Mouse (Mus musculus): ENCODE results near the gene Tnfrsf8.
"Not testable (repeated sequence)": the region's sequence is repeated elsewhere in the genome, so short reads cannot be mapped to it uniquely, and the experiment has no call there.

The Tnfrsf8 gene

DNA sequence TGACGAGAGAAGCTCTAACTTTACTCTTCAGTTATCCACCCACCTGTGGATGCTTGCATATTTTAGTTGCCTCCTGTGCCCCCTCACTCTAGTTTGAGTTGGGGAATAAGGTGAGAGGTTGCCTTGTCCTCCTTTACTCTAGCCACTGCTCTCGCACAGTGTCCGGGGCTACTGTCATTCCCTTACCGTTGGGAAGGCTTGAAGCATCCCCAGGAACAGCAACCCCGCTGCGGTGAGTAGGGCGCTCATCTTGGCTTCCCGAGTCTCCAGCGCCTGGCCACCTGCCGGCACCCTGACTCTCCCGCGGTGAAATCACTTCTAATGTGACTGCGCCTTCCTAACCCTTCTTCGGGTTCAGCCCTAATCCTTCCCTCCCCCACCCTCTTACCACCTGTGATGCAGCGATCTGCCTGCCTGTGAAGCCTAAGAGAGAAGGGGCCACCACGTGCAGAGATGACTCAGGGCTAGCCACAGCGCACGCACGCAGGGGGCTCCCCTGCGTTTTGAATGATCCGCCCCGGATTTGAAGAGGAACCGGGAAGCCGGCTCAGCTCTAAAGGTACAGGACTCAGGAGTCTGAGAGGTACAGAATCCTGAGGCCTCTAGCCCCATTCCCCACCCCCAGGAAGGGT is at the start of gene Tnfrsf8:
TSS of gene Tnfrsf8 (minus strand) at position 329 of the 632 bp plus-strand sequence.
- no peak for DNase-seq (ENCODE audit: low spot score in 2 of 2)

DNA sequence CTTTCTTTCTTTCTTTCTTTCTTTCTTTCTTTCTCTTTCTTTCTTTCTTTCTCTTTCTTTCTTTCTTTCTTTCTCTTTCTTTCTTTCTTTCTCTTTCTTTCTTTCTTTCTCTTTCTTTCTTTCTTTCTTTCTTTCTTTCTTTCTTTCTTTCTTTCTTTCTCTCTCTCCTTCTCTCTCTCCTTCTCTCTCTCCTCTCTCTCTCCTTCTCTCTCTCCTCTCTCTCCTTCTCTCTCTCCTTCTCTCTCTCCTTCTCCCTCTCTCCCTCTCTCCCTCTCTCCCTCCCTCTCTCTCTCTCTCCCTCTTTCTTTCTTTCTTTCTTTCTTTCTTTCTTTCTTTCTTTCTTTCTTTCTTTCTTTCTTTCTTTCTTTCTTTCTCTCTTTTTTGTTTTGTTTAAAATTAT is 46.7 kb upstream of the Tnfrsf8 start:
- not testable (repeated sequence) for DNase-seq (ENCODE audit: low spot score in 2 of 2)

DNA sequence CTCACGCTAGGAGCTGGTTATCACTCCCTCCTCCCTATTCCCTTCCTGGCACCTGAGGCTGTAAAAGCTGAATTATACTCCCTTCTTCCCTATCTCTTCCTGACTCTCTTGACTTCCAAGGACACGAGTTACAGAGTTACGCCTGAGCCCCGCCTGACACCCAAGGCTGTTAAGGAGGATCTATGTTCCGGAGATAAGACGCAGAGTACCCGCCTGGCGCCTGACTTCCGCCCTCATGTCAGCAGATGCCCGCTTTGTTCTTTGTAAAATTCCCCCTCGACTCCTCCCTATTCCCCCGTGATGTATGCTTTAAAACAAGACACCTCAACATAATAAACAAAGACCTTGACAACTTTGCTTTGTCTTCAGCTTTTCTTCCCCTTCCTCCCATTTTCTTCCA is 46.1 kb upstream of the Tnfrsf8 start:
- no peak for DNase-seq (ENCODE audit: low spot score in 2 of 2)

- no peak for DNase-seq (ENCODE audit: low spot score in 2 of 2)
Measured at GRCm38 (mm10) chr4:145360567-145360966, 45.6 kb upstream of the Tnfrsf8 start.

GRCm38 (mm10) chr4:145356234-145356633 is 41.3 kb upstream of the Tnfrsf8 start:
- no peak for DNase-seq (ENCODE audit: low spot score in 2 of 2)

- no peak for DNase-seq (ENCODE audit: low spot score in 2 of 2)
Measured at GRCm38 (mm10) chr4:145353855-145354254, 38.9 kb upstream of the Tnfrsf8 start.

DNA sequence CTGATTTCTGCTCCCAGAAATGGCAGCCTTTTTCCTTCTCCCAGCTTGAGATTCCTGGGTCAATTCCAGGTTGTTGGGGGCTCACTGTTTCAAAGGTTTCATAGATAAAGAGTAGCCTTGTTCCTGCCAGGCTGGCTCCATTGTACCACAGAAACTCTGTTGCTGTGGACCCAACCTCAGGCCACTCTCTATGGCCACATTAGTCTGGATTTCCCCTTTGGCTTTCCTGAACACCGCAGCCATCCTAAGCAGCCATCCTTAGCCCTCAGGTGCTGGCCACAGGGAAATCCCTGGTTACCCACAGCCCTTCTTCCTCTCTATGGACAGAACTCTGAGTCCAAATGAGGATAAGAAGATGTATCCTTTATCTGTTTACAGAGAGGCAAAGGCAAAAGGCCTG is 30.0 kb upstream of the Tnfrsf8 start:
- DNase-seq (ENCODE audit: low spot score in 2 of 2) = no peak

- DNase-seq (ENCODE audit: low spot score in 2 of 2) = no peak
Measured at GRCm38 (mm10) chr4:145341879-145342809, 27.2 kb upstream of the Tnfrsf8 start.

DNA sequence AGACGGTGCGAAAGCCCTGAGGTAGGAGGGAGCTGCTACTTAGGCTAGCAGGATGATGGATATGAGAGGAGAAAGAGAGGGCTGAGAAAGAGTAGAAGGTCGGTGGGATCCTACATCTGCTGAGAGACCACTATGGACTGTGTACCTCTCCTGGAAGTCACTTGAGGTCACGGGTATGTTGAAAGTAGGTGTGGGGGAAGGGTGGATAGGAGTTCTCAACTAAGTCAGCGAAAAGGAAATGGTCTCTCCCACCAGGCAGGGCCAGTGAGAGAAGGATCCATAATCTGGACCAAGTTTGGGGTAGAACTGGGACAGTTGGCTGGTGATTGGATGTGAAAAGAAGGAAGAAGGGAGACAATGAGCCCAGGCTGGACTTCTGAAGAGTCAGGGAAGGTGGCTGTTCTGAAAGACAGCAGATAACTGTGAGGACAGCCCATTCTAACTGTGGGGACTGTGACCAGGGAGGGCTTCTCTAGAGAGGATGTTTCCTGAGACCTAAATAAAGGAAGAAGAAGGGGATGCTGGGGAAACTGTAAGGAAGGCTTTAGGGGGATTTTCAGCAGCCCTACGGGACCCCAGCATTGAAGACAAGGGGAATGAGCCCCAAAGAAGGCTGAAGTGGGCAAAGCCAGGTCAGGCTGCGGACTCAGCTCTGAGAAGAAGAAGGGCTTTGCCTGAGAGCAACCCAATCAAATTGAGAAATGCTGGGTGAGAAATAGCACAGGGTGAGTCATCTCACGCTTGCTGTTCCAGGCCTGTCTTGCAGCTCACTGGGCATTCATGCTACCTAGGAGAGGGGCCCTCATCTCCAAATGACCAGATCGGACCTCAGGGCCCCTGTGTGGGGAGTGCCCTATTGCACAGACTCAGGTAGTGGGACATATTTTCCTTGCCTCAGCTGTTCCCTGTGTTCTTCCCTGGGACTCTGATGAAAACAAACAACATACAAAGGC is 23.2 kb upstream of the Tnfrsf8 start:
- no peak for DNase-seq (ENCODE audit: low spot score in 2 of 2)

GRCm38 (mm10) chr4:145336587-145336986 is 21.6 kb upstream of the Tnfrsf8 start:
- no peak for DNase-seq (ENCODE audit: low spot score in 2 of 2)

DNA sequence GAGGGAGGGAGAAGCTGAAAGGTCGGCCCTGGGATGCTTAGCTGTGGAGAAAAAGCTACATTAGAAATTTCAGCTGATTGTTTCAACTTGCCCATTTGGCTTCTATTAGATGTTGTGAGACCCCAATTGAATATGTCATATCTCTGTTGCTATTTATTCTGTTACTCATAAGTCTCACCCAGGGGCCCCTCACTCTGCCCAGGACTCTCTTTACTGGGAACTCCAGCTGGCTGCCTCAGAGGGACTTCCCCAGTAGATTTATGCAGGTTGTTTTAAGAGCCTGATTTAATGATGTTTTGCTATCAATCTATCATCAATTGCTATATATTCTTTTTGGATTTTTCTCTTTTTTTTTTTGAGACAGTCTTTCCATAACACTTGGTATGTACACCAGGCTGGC is 21.1 kb upstream of the Tnfrsf8 start:
- no peak for DNase-seq (ENCODE audit: low spot score in 2 of 2)

GRCm38 (mm10) chr4:145323631-145324030 is 8.7 kb upstream of the Tnfrsf8 start:
- DNase-seq (ENCODE audit: low spot score in 2 of 2) = no peak

DNA sequence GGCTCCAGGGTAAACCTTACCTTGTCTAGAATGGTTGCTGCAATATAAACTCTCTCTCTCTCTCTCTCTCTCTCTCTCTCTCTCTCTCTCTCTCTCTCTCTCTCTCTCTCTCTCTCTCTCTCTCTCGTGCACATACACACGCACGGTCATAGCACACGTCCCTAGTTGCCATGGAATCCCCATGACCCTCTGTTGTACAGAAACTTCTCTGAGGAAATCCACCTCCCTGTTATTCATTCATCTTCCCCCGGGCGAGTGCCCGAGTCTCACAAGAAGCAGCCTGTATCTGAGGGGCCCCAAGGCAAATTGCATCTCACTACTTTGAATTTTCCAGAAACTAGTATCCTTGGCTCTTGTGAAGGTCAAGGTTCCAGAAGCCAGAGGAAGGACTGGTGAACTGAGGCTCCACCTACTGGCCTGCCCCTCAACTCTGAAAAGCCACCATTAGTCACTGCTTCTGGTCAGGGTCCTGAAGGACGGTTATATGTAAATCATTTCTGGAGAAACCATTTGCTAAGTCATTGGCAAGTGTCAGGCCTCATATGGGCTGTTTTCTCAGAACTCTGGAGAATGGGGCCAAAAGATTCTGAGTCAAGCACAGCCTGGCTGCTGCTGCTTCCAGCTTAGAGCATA is 8.1 kb upstream of the Tnfrsf8 start:
- DNase-seq (ENCODE audit: low spot score in 2 of 2) = no peak

- no peak for DNase-seq (ENCODE audit: low spot score in 2 of 2)
Measured at GRCm38 (mm10) chr4:145322211-145322610, 7.2 kb upstream of the Tnfrsf8 start.

GRCm38 (mm10) chr4:145320624-145321023 is 5.7 kb upstream of the Tnfrsf8 start:
- DNase-seq (ENCODE audit: low spot score in 2 of 2) = no peak

DNA sequence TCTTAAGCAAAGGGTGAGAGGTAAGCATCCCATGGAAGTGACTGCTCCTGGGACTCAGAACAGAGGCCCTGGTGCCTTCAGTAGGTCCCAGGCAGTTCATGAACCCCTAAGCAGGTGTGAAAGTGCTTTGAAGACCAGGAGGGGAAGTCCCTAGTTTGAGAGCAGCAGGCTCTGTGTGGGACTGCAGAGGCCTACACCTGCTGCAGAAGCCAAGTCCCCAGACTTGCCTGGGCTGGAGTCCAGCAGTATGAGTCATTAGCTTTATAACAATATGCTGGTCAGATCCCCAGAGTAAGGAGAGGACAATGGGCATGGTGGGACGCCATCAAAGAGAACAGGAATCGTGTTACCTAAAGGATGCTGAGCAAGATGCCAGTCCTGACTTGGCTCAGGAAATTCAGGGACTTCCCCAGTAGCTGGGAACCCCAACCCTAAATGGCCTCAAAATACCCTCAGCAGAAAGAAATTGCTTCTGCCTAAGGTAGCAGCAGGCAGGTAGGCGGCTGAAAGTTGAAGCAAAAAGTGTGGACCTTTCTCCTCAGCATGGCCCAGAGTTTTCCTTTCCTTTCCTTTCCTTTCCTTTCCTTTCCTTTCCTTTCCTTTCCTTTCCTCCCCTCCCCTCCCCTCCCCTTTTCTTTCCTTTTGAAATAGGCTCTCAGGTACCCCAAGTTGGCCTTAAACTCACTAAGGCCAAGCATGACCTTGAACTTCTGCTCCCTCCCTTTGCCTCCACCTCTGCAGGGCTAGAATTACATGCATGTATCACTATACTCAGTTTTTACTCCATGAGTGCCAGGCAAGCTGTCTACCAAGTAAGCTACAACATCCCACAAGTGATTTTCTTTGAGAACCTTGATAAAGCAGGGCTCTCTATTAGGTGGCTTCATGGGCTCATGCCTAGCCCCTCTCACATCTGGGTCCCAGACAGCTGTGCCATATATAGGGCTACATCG is 4.6 kb upstream of the Tnfrsf8 start:
- DNase-seq (ENCODE audit: low spot score in 2 of 2) = no peak

DNA sequence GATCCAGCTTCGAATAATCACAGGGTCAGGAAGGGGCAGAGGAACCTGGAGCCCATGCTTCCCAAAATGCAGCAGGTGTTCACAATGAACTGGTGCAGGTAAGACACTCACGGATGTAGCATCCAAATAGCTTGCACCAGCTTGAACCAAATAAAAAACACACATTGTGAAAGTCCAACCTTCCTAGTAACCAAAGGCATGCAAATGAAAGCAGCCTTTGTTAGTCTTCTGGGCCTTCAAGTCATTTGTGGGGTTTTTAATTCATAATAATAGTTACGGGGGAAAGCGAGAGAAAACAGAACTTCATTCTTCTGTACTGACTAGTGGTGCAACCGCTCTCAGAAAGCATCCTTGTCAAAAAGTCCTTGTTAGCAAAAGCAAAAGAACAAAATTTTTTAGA is 1.7 kb upstream of the Tnfrsf8 start:
- no peak for DNase-seq (ENCODE audit: low spot score in 2 of 2)

GRCm38 (mm10) chr4:145313966-145314365 is 998 bp downstream of the Tnfrsf8 start:
- DNase-seq (ENCODE audit: low spot score in 2 of 2) = no peak

DNA sequence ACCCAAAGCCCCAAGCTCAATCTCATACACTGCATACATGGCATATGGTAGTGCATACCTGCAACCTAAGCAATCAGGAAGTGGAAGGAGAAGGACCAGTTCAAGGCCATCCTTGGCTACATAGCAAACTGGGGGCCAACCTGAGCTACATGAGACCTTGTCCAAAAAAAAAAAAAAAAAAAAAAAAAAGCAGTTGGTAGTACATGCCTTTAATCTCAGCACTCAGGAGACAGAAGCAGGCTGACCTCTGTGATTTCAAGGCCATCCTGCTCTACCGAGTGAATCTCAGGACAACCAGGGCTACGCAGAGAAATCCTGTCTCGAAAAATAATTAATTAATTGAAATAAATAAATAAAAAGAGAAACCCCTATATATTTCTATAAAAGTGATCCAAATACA is 1.7 kb downstream of the Tnfrsf8 start:
- no peak for DNase-seq (ENCODE audit: low spot score in 2 of 2)

- DNase-seq (ENCODE audit: low spot score in 2 of 2) = no peak
Measured at GRCm38 (mm10) chr4:145312530-145312929, 2.4 kb downstream of the Tnfrsf8 start.
